Mouse (Mus musculus) embryo, embryonic 10.5 days (tissue): ENCODE results near the gene Arhgdib.

Experiments
- DNase-seq: peaks from one replicate; pipeline ENCODE4 v3.0.0-alpha.2; 2015; ENCODE audit warnings: low spot score

Arhgdib gene

GRCm38 (mm10) chr6:136941051-136942021 is at the start of gene Arhgdib:
Gene Arhgdib (minus strand): TSS chr6:136941899.
- peak; percentile 42 for DNase-seq

GRCm38 (mm10) chr6:136990557-136990956 is 48.9 kb upstream of the Arhgdib start:
- no peak for DNase-seq

- DNase-seq, result peak; percentile 60
Observed at GRCm38 (mm10) chr6:136989824-136990497, 48.3 kb upstream of the Arhgdib start.

GRCm38 (mm10) chr6:136988536-136989060 is 46.9 kb upstream of the Arhgdib start:
- no peak for DNase-seq

- no peak for DNase-seq
Observed at GRCm38 (mm10) chr6:136986718-136987117, 45.0 kb upstream of the Arhgdib start.

GRCm38 (mm10) chr6:136986019-136986418 is 44.3 kb upstream of the Arhgdib start:
- DNase-seq, result no peak

- peak; percentile 46 for DNase-seq
Observed at GRCm38 (mm10) chr6:136983201-136983600, 41.5 kb upstream of the Arhgdib start.

GRCm38 (mm10) chr6:136982581-136982980 is 40.9 kb upstream of the Arhgdib start:
- no peak for DNase-seq

- peak; percentile 81 for DNase-seq
Observed at GRCm38 (mm10) chr6:136980331-136980746, 38.6 kb upstream of the Arhgdib start.

- no peak for DNase-seq
Observed at GRCm38 (mm10) chr6:136979274-136980082, 37.8 kb upstream of the Arhgdib start.

GRCm38 (mm10) chr6:136968877-136969276 is 27.2 kb upstream of the Arhgdib start:
- peak; percentile 48 for DNase-seq

GRCm38 (mm10) chr6:136967466-136967865 is 25.8 kb upstream of the Arhgdib start:
- no peak for DNase-seq

GRCm38 (mm10) chr6:136965912-136966311 is 24.2 kb upstream of the Arhgdib start:
- no peak for DNase-seq

- DNase-seq, result no peak
Observed at GRCm38 (mm10) chr6:136964609-136965510, 23.2 kb upstream of the Arhgdib start.

GRCm38 (mm10) chr6:136962957-136963356 is 21.3 kb upstream of the Arhgdib start:
- no peak for DNase-seq

GRCm38 (mm10) chr6:136959131-136959530 is 17.4 kb upstream of the Arhgdib start:
- DNase-seq, result no peak

GRCm38 (mm10) chr6:136957062-136957461 is 15.4 kb upstream of the Arhgdib start:
- no peak for DNase-seq

- no peak for DNase-seq
Observed at GRCm38 (mm10) chr6:136955240-136955639, 13.5 kb upstream of the Arhgdib start.

- no peak for DNase-seq
Observed at GRCm38 (mm10) chr6:136954715-136955114, 13.0 kb upstream of the Arhgdib start.

- DNase-seq, result no peak
Observed at GRCm38 (mm10) chr6:136954192-136954591, 12.5 kb upstream of the Arhgdib start.

GRCm38 (mm10) chr6:136952930-136953329 is 11.2 kb upstream of the Arhgdib start:
- no peak for DNase-seq
